Mouse (Mus musculus) adipocyte (in vitro differentiated cells): ENCODE data around the gene Tex21.
"Not testable (repeated sequence)": the region's sequence is repeated elsewhere in the genome, so short reads cannot be mapped to it uniquely, and the experiment has no call there.

Source experiments
- DNase-seq: peaks from one replicate; pipeline ENCODE4 v3.0.0-alpha.2; 2016; ENCODE audit warnings: low spot score

Gene Tex21

GRCm38 (mm10) chr12:76195912-76196708 lies 50.4 kb downstream of the Tex21 start:
- peak; percentile 22 for DNase-seq

DNA sequence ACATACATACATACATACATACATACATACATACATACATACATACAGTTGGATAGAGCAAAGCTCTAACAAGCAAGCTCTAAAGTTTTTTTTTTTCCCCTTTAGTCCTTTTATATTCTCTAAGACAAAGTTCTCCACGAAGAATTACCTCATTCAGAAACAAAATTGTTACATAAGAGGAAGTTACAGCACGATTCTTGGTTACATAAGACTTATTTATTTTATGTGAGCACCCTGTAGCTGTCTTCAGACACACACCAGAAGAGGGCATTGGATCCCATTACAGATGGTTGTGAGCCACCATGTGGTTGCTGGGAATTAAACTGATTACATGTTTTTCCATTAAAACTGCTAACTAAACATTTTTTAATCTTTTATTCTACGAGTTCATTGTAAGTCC lies 52.0 kb downstream of the Tex21 start:
- peak; percentile 51 for DNase-seq

DNA sequence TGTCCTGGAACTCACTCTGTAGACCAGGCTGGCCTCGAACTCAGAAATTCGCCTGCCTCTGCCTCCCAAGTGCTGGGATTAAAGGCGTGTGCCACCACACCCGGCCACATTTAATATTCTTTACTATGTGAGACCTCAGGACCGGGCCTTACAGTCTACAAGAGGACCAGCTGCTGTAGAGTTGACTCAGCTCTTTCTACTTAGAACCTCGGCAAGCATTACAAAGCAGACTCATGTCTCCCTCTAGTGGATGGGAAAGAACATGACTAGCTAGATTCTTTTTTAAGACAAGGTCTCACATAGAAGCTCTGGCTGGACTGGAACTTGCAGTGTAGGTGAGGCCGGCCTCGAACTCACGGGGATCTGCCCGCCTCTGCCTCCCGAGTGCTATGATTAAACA lies 55.6 kb downstream of the Tex21 start:
- peak; percentile 71 for DNase-seq

DNA sequence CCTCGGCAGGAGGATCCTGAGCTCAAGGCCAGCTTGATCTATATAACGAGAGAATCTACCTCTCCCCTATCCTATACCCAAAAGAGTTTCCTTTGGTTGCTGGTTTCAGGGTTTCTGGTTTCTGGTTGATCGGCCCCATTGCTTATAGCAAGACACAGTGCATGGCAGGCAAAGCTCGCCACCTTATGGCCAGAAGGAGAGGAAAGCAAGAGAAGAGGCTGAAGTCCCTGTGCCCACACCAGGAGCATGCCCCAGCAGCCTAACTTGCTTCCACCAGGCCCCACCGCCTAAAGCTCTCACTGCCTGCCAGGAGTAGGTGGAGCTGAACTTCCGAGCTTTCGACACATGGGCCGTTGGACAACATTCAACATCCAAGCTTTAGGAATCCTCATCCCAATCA lies 58.7 kb downstream of the Tex21 start:
- DNase-seq: peak; percentile 29

DNA sequence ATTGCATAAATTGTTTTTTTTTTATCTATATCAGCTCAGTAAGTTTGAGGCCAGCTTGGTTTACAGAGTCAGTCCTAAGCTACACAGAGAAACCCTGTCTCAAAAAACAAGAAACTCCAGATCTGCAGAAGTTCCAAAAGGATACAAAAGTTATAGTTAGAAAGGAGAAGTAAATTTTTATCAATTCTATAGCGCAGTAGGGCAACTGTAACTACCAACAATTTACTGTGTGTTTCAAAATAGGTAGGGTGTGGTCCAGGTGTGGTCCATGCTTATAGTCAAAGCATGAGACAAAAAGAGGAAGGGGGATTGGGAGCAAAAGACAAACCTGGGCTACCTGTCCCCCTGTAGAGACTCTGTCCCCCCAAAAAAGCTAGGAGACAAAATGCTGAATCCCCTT lies 60.1 kb downstream of the Tex21 start:
- no peak for DNase-seq

GRCm38 (mm10) chr12:76185167-76185816 lies 61.3 kb downstream of the Tex21 start:
- no peak for DNase-seq

DNA sequence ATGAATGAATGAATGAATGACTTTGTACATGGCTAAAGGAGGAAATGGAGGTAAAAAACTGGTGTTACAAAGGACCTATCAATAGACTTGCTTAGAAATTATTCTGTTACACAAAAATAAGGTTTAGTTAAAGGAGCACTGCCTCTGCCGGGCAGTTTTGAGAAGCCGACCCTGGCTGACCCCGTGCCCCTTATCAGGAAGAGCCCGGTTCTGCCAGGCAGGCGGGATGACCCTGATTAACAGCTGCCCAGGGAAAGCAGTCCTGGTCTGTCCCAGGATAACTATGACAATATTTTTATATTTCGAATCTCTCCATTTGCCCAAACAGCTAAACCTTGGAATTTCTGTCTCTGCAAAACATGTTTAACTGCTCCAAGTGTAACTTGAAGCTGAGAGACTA lies 62.3 kb downstream of the Tex21 start:
- no peak for DNase-seq

DNA sequence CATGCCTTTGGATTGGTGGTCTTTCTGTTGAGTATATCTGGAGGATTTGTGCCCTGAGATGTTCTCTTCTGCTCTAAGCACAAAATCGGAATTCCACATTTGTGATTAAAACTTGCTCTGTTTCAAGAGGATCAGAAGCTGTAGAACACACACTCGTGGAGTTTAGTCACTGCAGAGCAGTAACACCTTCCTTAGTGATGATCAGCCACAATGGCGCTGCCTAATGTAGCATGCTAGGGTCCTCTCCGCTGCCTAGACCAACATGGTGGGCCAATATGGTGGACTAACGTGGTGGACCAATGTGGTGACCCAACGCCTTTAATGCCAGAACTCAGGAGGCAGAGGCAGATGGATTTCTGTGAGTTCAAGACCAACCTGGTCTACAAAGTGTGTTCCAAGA lies 63.7 kb downstream of the Tex21 start:
- no peak for DNase-seq

- no peak for DNase-seq
Measured at GRCm38 (mm10) chr12:76181471-76181870, 65.1 kb downstream of the Tex21 start.

GRCm38 (mm10) chr12:76180442-76180841 lies 66.1 kb downstream of the Tex21 start:
- DNase-seq: no peak

DNA sequence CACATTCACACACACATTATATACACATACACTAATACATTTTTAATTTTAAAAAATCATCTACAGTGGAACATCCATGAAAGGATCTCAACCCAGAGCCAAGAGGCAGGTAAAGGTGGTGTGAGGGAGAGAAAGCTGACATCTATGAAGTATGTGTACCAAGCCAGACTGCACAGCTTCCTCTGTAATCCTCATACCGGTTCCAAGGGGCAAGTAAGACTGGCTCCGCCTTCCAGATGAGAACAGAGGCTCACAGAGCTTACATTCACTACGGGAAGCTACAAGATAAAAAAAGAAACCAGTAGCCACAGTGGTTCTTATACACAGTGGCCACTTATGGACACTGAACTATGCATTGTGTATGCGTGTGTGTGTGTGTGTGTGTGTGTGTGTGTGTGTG lies 67.0 kb downstream of the Tex21 start:
- DNase-seq: no peak

GRCm38 (mm10) chr12:76179051-76179450 lies 67.5 kb downstream of the Tex21 start:
- DNase-seq: no peak

- DNase-seq: peak; percentile 47
Measured at GRCm38 (mm10) chr12:76177864-76178518, 68.6 kb downstream of the Tex21 start.

DNA sequence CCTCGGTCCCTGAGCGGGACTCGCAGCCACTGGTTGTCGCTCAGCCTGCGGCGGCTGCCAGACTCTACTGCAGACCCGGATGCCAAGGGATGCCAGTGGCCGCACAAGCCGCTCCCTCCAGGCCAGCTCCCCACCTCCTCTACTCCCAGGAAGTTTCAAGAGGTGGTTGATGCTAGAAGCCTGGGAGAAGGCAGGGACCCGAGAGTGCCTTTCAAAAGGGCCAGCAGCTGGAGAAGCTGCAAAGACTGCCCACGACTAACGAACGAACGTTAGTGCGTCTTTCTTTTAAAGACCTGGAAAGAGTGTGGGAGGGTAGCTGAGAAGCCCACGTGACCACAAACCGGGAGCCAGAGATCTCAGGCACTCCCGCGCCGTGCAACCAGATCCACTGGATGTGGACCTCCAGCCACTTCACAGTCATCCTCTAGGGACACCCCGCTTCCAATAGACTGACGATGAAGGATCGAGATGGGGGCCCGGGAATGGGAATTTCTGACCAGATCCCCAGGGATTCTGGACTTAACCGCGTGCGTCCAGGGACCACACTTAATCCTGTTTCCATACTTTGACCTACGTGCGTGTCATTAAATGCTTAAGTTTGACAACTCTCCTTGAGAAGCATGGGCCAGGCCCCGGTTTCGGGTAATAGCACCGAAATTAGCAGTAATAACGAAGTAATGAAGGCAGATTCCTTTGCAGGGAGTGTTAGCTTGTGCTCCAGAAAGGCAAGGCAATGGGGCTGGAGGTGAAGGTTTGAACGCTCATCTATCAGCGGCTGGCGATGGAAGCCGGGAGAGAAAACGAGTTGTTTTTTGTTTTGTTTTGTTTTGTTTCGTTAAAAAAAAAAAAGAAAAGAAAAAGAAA lies 69.3 kb downstream of the Tex21 start, which contains the start of gene Esr2:
Esr2 (minus strand) TSS at position 260 of the 864 bp plus-strand sequence.
- no peak for DNase-seq

GRCm38 (mm10) chr12:76165641-76166040 lies 80.9 kb downstream of the Tex21 start:
- DNase-seq: no peak

DNA sequence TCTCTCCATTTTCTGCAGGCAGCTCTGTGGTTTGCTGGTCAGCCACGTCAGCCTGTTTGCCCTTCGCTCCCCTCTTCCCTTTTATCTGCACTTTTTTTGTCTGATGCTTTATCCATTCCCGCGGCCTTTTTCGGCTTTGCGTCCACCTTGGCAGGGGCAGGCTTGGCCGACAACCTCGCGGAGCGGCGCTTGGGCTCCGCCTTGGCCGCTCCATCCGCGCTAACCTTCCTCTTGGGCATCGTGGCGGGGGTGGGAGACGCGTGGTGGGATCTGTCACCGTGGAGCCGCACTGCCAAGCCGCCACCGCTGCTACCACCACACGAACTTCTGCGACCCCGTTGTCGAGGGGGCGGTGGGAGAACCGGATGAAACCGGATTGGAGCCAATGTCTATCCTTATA lies 94.2 kb downstream of the Tex21 start:
- DNase-seq: not testable (repeated sequence)
